Mouse (Mus musculus): ENCODE results near the gene Tnrc18.

The Tnrc18 gene

GRCm38 (mm10) chr5:142811870-142812443 is 5.5 kb downstream of the Tnrc18 start:
- no peak for DNase-seq (ENCODE audit: low spot score in 2 of 2)

- no peak for DNase-seq (ENCODE audit: low spot score in 2 of 2)
Observed at GRCm38 (mm10) chr5:142810710-142811599, 6.5 kb downstream of the Tnrc18 start.

GRCm38 (mm10) chr5:142807661-142808060 is 9.8 kb downstream of the Tnrc18 start:
- no peak for DNase-seq (ENCODE audit: low spot score in 2 of 2)

- DNase-seq (ENCODE audit: low spot score in 2 of 2) = no peak
Observed at GRCm38 (mm10) chr5:142803746-142804145, 13.7 kb downstream of the Tnrc18 start.

- no peak for DNase-seq (ENCODE audit: low spot score in 2 of 2)
Observed at GRCm38 (mm10) chr5:142802884-142803283, 14.6 kb downstream of the Tnrc18 start.

GRCm38 (mm10) chr5:142801977-142802376 is 15.5 kb downstream of the Tnrc18 start:
- no peak for DNase-seq (ENCODE audit: low spot score in 2 of 2)

- DNase-seq (ENCODE audit: low spot score in 2 of 2) = no peak
Observed at GRCm38 (mm10) chr5:142800656-142801055, 16.8 kb downstream of the Tnrc18 start.

- DNase-seq (ENCODE audit: low spot score in 2 of 2) = no peak
Observed at GRCm38 (mm10) chr5:142800198-142800597, 17.3 kb downstream of the Tnrc18 start.

- no peak for DNase-seq (ENCODE audit: low spot score in 2 of 2)
Observed at GRCm38 (mm10) chr5:142799259-142799658, 18.2 kb downstream of the Tnrc18 start.

GRCm38 (mm10) chr5:142798190-142798589 is 19.3 kb downstream of the Tnrc18 start:
- no peak for DNase-seq (ENCODE audit: low spot score in 2 of 2)

GRCm38 (mm10) chr5:142797620-142798019 is 19.8 kb downstream of the Tnrc18 start:
- no peak for DNase-seq (ENCODE audit: low spot score in 2 of 2)

GRCm38 (mm10) chr5:142796921-142797320 is 20.5 kb downstream of the Tnrc18 start:
- no peak for DNase-seq (ENCODE audit: low spot score in 2 of 2)

GRCm38 (mm10) chr5:142794582-142794981 is 22.9 kb downstream of the Tnrc18 start:
- DNase-seq (ENCODE audit: low spot score in 2 of 2) = no peak

GRCm38 (mm10) chr5:142794161-142794560 is 23.3 kb downstream of the Tnrc18 start:
- no peak for DNase-seq (ENCODE audit: low spot score in 2 of 2)

- no peak for DNase-seq (ENCODE audit: low spot score in 2 of 2)
Observed at GRCm38 (mm10) chr5:142792594-142792993, 24.9 kb downstream of the Tnrc18 start.

- no peak for DNase-seq (ENCODE audit: low spot score in 2 of 2)
Observed at GRCm38 (mm10) chr5:142788279-142788678, 29.2 kb downstream of the Tnrc18 start.

GRCm38 (mm10) chr5:142787304-142787905 is 30.1 kb downstream of the Tnrc18 start:
- DNase-seq (ENCODE audit: low spot score in 2 of 2) = no peak

GRCm38 (mm10) chr5:142786709-142787108 is 30.8 kb downstream of the Tnrc18 start:
- DNase-seq (ENCODE audit: low spot score in 2 of 2) = no peak

GRCm38 (mm10) chr5:142786215-142786614 is 31.2 kb downstream of the Tnrc18 start:
- no peak for DNase-seq (ENCODE audit: low spot score in 2 of 2)

- no peak for DNase-seq (ENCODE audit: low spot score in 2 of 2)
Observed at GRCm38 (mm10) chr5:142783142-142783540, 34.3 kb downstream of the Tnrc18 start.

GRCm38 (mm10) chr5:142782459-142783141 is 34.9 kb downstream of the Tnrc18 start:
- DNase-seq (ENCODE audit: low spot score in 2 of 2) = no peak

- DNase-seq (ENCODE audit: low spot score in 2 of 2) = no peak
Observed at GRCm38 (mm10) chr5:142780579-142780978, 36.9 kb downstream of the Tnrc18 start.
